Mouse (Mus musculus) heart, embryonic 10.5 days (tissue): ENCODE measurements around the gene Depdc7. TPM values are rescaled to one million over a fixed set of nuclear protein-coding genes. Genes with fewer than 3 reads are reported as not detected.

ENCODE experiments used
- DNase-seq: peaks from one replicate; pipeline ENCODE4 v3.0.0-alpha.2; 2017; ENCODE audit warnings: low spot score
- H3K27ac ChIP-seq: fragments of 300-500 bp; sonication (generic); 2 replicates; pipeline ENCODE4 v1.5.1; 2016; ENCODE audit warnings: mild to moderate bottlenecking
- H3K27me3 ChIP-seq: fragments of 300-500 bp; sonication (generic); 2 replicates; pipeline ENCODE4 v1.6.1; 2016; ENCODE audit warnings: mild to moderate bottlenecking; ENCODE audit not compliant: poor library complexity, insufficient read depth, severe bottlenecking
- H3K36me3 ChIP-seq: fragments of 300-500 bp; sonication (generic); 2 replicates; pipeline ENCODE4 v1.6.1; 2016; ENCODE audit warnings: mild to moderate bottlenecking, moderate library complexity
- H3K4me1 ChIP-seq: fragments of 300-500 bp; sonication (generic); 2 replicates; pipeline ENCODE4 v1.6.1; 2016; ENCODE audit warnings: mild to moderate bottlenecking
- H3K4me3 ChIP-seq: fragments of 300-500 bp; sonication (generic); 2 replicates; pipeline ENCODE4 v1.5.1; 2016; ENCODE audit warnings: mild to moderate bottlenecking, moderate library complexity
- H3K9me3 ChIP-seq: fragments of 300-500 bp; sonication (generic); 2 replicates; pipeline ENCODE4 v1.6.1; 2016; ENCODE audit warnings: mild to moderate bottlenecking, moderate library complexity
- WGBS: fragments of 180-500 bp; shearing (Covaris S2); methylation state at CpG from one replicate; pipeline ENCODE4 v1.1.7; 2016; 5-methylcytosine and 5-hydroxymethylcytosine counted together
- polyA plus RNA-seq: library from polyadenylated mRNA; unstranded; fragments of >200 nt; fragmentation: Nextera tagmentation; extraction: Ambion mirVana; gene quantifications from 2 replicates; pipeline ENCODE4 v1.2.1, GENCODE M21; 2016

Gene Depdc7
- polyA plus RNA-seq, 1 experiment from 2014 or later: 5.5 TPM

- peaks cover 8% of the 10 kb centered on the region for H3K27me3 ChIP-seq
- peak within 1 kb of the TSS; percentile 97 for H3K27ac ChIP-seq
- H3K9me3 ChIP-seq: no peaks in the 10 kb centered on the region
- 1% methylated on average over 98 of the region's 99 CpGs for WGBS
- H3K4me1 ChIP-seq: peaks cover 14% of the 10 kb centered on the region; the same call in 1 of the 2 replicates
- H3K4me3 ChIP-seq: peak within 1 kb of the TSS; percentile 99
- DNase-seq: peak; percentile 78
- H3K36me3 ChIP-seq: no peaks in the 10 kb centered on the region
Measured at GRCm38 (mm10) chr2:104711585-104712485, 30.8 kb downstream of the Depdc7 start, which contains the start of gene Tcp11l1. Gene Tcp11l1, minus strand, starts transcription at chr2:104712169.

- H3K9me3 ChIP-seq: no peaks in the 10 kb centered on the region
- H3K4me1 ChIP-seq: peaks cover 14% of the 10 kb centered on the region; the same call in 1 of the 2 replicates
- 43% methylated on average over 6 of the region's 6 CpGs for WGBS
- H3K27me3 ChIP-seq: peaks cover 8% of the 10 kb centered on the region
- no peak overlapping the region for H3K27ac ChIP-seq
- peak overlapping the region; percentile 99 for H3K4me3 ChIP-seq
- DNase-seq: no peak
- H3K36me3 ChIP-seq: no peaks in the 10 kb centered on the region
Measured at GRCm38 (mm10) chr2:104710670-104711370, 31.9 kb downstream of the Depdc7 start.

- WGBS: 50% methylated on average over 6 of the region's 6 CpGs
- peaks cover 8% of the 10 kb centered on the region for H3K27me3 ChIP-seq
- H3K4me1 ChIP-seq: peaks cover 14% of the 10 kb centered on the region; the same call in 1 of the 2 replicates
- H3K4me3 ChIP-seq: no peak overlapping the region
- no peak for DNase-seq
- H3K36me3 ChIP-seq: no peaks in the 10 kb centered on the region; the same call in 1 of the 2 replicates
- no peaks in the 10 kb centered on the region for H3K9me3 ChIP-seq
- no peak overlapping the region for H3K27ac ChIP-seq
Measured at GRCm38 (mm10) chr2:104709786-104710337, 32.8 kb downstream of the Depdc7 start.

GRCm38 (mm10) chr2:104704355-104704754, 38.3 kb downstream of the Depdc7 start:
- no peak overlapping the region for H3K4me3 ChIP-seq
- no peaks in the 10 kb centered on the region for H3K27me3 ChIP-seq
- 86% methylated on average over 3 of the region's 3 CpGs for WGBS
- DNase-seq: no peak
- H3K9me3 ChIP-seq: no peaks in the 10 kb centered on the region
- H3K27ac ChIP-seq: no peak overlapping the region
- no peaks in the 10 kb centered on the region; the same call in 1 of the 2 replicates for H3K36me3 ChIP-seq
- no peaks in the 10 kb centered on the region for H3K4me1 ChIP-seq

GRCm38 (mm10) chr2:104703158-104703557, 39.5 kb downstream of the Depdc7 start:
- Histone ChIP-seq H3K27me3 (no peaks in the 10 kb centered on the region), H3K4me1 (no peaks in the 10 kb centered on the region), H3K36me3 (no peaks in the 10 kb centered on the region; the same call in 1 of the 2 replicates), H3K4me3 (no peak overlapping the region), H3K9me3 (no peaks in the 10 kb centered on the region), H3K27ac (no peak overlapping the region)
- DNase-seq: no peak
- WGBS: 74% methylated on average over 3 of the region's 3 CpGs

GRCm38 (mm10) chr2:104699659-104700058, 43.0 kb downstream of the Depdc7 start:
- Histone ChIP-seq H3K27me3 (no peaks in the 10 kb centered on the region), H3K4me1 (no peaks in the 10 kb centered on the region), H3K4me3 (no peak overlapping the region), H3K9me3 (no peaks in the 10 kb centered on the region), H3K36me3 (0 out of 2 replicates have a peak, but pooled peaks cover 4% of the 10 kb centered on the region), H3K27ac (no peak overlapping the region)
- 82% methylated on average over 11 of the region's 11 CpGs for WGBS
- DNase-seq: peak; percentile 38

GRCm38 (mm10) chr2:104692551-104692950, 50.1 kb downstream of the Depdc7 start:
- peaks cover 7% of the 10 kb centered on the region; the same call in 1 of the 2 replicates for H3K4me1 ChIP-seq
- H3K27me3 ChIP-seq: no peaks in the 10 kb centered on the region
- no peak overlapping the region for H3K27ac ChIP-seq
- WGBS: 64% methylated on average over 2 of the region's 2 CpGs
- peak; percentile 24 for DNase-seq
- no peaks in the 10 kb centered on the region for H3K9me3 ChIP-seq
- H3K4me3 ChIP-seq: no peak overlapping the region
- 0 out of 2 replicates have a peak, but pooled peaks cover 4% of the 10 kb centered on the region for H3K36me3 ChIP-seq

- peak; percentile 51 for DNase-seq
- Histone ChIP-seq H3K27ac (no peak overlapping the region), H3K4me1 (peaks cover 8% of the 10 kb centered on the region), H3K36me3 (no peaks in the 10 kb centered on the region), H3K9me3 (no peaks in the 10 kb centered on the region), H3K4me3 (no peak overlapping the region), H3K27me3 (no peaks in the 10 kb centered on the region)
- WGBS: 73% methylated on average over 4 of the region's 4 CpGs
Measured at GRCm38 (mm10) chr2:104690720-104691119, 52.0 kb downstream of the Depdc7 start.

GRCm38 (mm10) chr2:104688724-104689123, 54.0 kb downstream of the Depdc7 start:
- DNase-seq: peak; percentile 61
- no peak overlapping the region for H3K27ac ChIP-seq
- H3K27me3 ChIP-seq: no peaks in the 10 kb centered on the region
- H3K4me1 ChIP-seq: peaks cover 10% of the 10 kb centered on the region
- H3K9me3 ChIP-seq: no peaks in the 10 kb centered on the region
- H3K36me3 ChIP-seq: peaks cover 4% of the 10 kb centered on the region
- 82% methylated on average over 8 of the region's 8 CpGs for WGBS
- H3K4me3 ChIP-seq: no peak overlapping the region

- Histone ChIP-seq H3K36me3 (peaks cover 7% of the 10 kb centered on the region), H3K4me1 (peaks cover 10% of the 10 kb centered on the region), H3K4me3 (no peak overlapping the region), H3K9me3 (no peaks in the 10 kb centered on the region), H3K27me3 (no peaks in the 10 kb centered on the region), H3K27ac (no peak overlapping the region)
- WGBS: 70% methylated on average over 3 of the region's 3 CpGs
- DNase-seq: peak; percentile 61
Measured at GRCm38 (mm10) chr2:104688321-104688720, 54.4 kb downstream of the Depdc7 start.

GRCm38 (mm10) chr2:104687261-104687660, 55.4 kb downstream of the Depdc7 start:
- peaks cover 7% of the 10 kb centered on the region for H3K36me3 ChIP-seq
- H3K4me3 ChIP-seq: no peak overlapping the region
- no peaks in the 10 kb centered on the region for H3K27me3 ChIP-seq
- H3K4me1 ChIP-seq: peaks cover 10% of the 10 kb centered on the region
- no peak overlapping the region for H3K27ac ChIP-seq
- whole genome bisulfite sequencing: 71% methylated on average over 3 of the region's 3 CpGs
- no peaks in the 10 kb centered on the region for H3K9me3 ChIP-seq
- DNase-seq: peak; percentile 65

- Histone ChIP-seq H3K27ac (no peak overlapping the region), H3K4me3 (peak overlapping the region; percentile 29; the same call in 1 of the 2 replicates), H3K27me3 (no peaks in the 10 kb centered on the region), H3K36me3 (peaks cover 12% of the 10 kb centered on the region), H3K9me3 (no peaks in the 10 kb centered on the region), H3K4me1 (peaks cover 3% of the 10 kb centered on the region; the same call in 1 of the 2 replicates)
- 8% methylated on average over 13 of the region's 13 CpGs for WGBS
- peak; percentile 91 for DNase-seq
Measured at GRCm38 (mm10) chr2:104685418-104685817, 57.3 kb downstream of the Depdc7 start.
